Mouse (Mus musculus) CH12.LX (cell line): ENCODE results near the gene Syt3.

Experiments
- CTCF ChIP-seq, 2 experiments: IDR thresholded peaks in 1 of 2; conservative IDR thresholded peaks in 1 of 2; 2 replicates each; pipeline ENCODE4 v1.5.1; 2011 to 2012; ENCODE audit warnings: low read depth in 2 of 2, low read length in 2 of 2, improper control_type of control experiment in 1 of 2, inconsistent platforms in 1 of 2, mild to moderate bottlenecking in 1 of 2, moderate library complexity in 1 of 2
- MAFK ChIP-seq: IDR thresholded peaks from 2 replicates; pipeline ENCODE4 v1.6.1; 2011; ENCODE audit warnings: low read length, improper control_type of control experiment; ENCODE audit not compliant: insufficient replicate concordance
- PAX5 ChIP-seq: IDR thresholded peaks from 2 replicates; pipeline ENCODE4 v1.6.1; 2012; ENCODE audit warnings: low read length, inconsistent platforms, mixed read lengths
- POLR2A ChIP-seq: IDR thresholded peaks from 2 replicates; pipeline ENCODE4 v1.6.1; 2011; ENCODE audit warnings: low read depth, mild to moderate bottlenecking, improper control_type of control experiment, low read length
- SIN3A ChIP-seq: IDR thresholded peaks from 2 replicates; pipeline ENCODE4 v1.6.1; 2012; ENCODE audit warnings: low read length, improper control_type of control experiment, inconsistent platforms
- ZKSCAN1 ChIP-seq: IDR thresholded peaks from 2 replicates; pipeline ENCODE4 v1.6.1; 2012; ENCODE audit warnings: low read depth, inconsistent platforms, low read length, improper control_type of control experiment, borderline replicate concordance

DNA sequence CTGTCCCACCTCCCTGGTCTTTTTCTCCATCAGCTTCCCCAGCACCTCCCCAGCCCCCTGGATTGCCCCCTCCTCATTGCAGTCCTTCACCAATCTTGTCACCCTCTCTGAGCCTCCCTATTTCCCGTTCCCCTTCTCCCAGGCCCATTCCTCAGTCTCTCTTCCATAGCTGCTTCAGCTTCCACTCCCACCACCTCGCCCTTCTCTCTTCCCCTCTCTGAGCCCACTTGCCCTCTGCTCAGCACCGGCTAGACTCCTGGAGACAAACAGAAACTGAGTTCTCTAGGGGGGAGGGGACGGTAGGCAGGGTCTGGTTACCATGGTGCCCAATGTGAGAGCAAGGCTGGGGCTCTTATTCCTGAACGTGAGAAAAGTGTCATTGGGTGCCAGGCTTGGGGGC is 9.1 kb upstream of the Syt3 start:
- 0 out of 2 replicates have a peak, but pooled peaks have one; percentile 28 for TF ChIP-seq POLR2A
- no peak for TF ChIP-seq PAX5
- no peak for TF ChIP-seq SIN3A
- TF ChIP-seq MAFK = no peak
- TF ChIP-seq ZKSCAN1 = no peak
- no peak for TF ChIP-seq CTCF (conservative IDR thresholded peaks at IDR 0.05 in 1 of 2, IDR thresholded peaks at IDR 0.05 in 1 of 2; ENCODE audit: low read depth in 2 of 2, low read length in 2 of 2)
